Mouse (Mus musculus) CH12.LX (cell line): ENCODE results near the gene Dusp14. TPM values are rescaled to one million over a fixed set of nuclear protein-coding genes. Genes with fewer than 3 reads are reported as not detected.
A peak's percentile ranks its signal among the peaks of the same experiment; 100 is the strongest.

ENCODE experiments used
- DNase-seq: peaks from one replicate; pipeline ENCODE4 v3.0.0-alpha.2; 2013; ENCODE audit errors: extremely low read depth
- H3K27ac ChIP-seq: 2 replicates; pipeline ENCODE4 v1.5.1; 2012; ENCODE audit warnings: low read depth, mild to moderate bottlenecking, control low read depth, moderate library complexity; ENCODE audit not compliant: insufficient read depth
- H3K27me3 ChIP-seq: replicated peaks from 2 replicates; pipeline ENCODE3; 2012; ENCODE audit warnings: inconsistent platforms
- H3K36me3 ChIP-seq, 2 experiments: replicated peaks in 1 of 2; 2 replicates each; pipeline versions ENCODE3 to v1.6.1; 2012; ENCODE audit warnings: inconsistent platforms in 1 of 2, low read length in 1 of 2, mild to moderate bottlenecking in 1 of 2, mixed read lengths in 1 of 2, moderate library complexity in 1 of 2; ENCODE audit not compliant: control insufficient read depth in 1 of 2, insufficient read depth in 1 of 2
- H3K4me1 ChIP-seq, 2 experiments: 2 replicates each; pipeline ENCODE4 v1.6.1; 2012; ENCODE audit warnings: inconsistent platforms in 1 of 2, moderate library complexity in 1 of 2; ENCODE audit not compliant: insufficient read depth in 2 of 2, control insufficient read depth in 1 of 2
- H3K4me2 ChIP-seq: 2 replicates; pipeline ENCODE4 v1.6.1; 2012; ENCODE audit warnings: low read depth, mild to moderate bottlenecking, control low read depth; ENCODE audit not compliant: poor library complexity, insufficient read depth, severe bottlenecking
- H3K4me3 ChIP-seq, 3 experiments: fragments of 150-350 bp in 1 of 3; sonication (generic) in 1 of 3; replicated peaks in 1 of 3; 2 replicates each; pipeline versions ENCODE3 to v1.5.1; 2011 to 2012; ENCODE audit warnings: low read depth in 2 of 3, low read length in 2 of 3, mild to moderate bottlenecking in 2 of 3, moderate library complexity in 2 of 3, control low read depth in 1 of 3, improper control_type of control experiment in 1 of 3, inconsistent platforms in 1 of 3, mixed read lengths in 1 of 3; ENCODE audit not compliant: poor library complexity in 1 of 3
- H3K79me2 ChIP-seq: replicated peaks from 2 replicates; pipeline ENCODE4 v1.6.1; 2012; ENCODE audit warnings: mild to moderate bottlenecking, moderate library complexity; ENCODE audit not compliant: control insufficient read depth, poor library complexity, insufficient read depth, severe bottlenecking; ENCODE audit errors: extremely low read depth
- H3K9ac ChIP-seq: 2 replicates; pipeline ENCODE4 v1.6.1; 2012; ENCODE audit warnings: low read depth, mild to moderate bottlenecking, control low read depth, moderate library complexity; ENCODE audit not compliant: insufficient read depth
- H3K9me3 ChIP-seq: replicated peaks from 2 replicates; pipeline ENCODE3; 2012; ENCODE audit warnings: low read length, inconsistent platforms, mixed read lengths
- BHLHE40 ChIP-seq: IDR thresholded peaks from 2 replicates; pipeline ENCODE4 v1.6.1; 2011; ENCODE audit warnings: mild to moderate bottlenecking, low read depth, low read length, improper control_type of control experiment
- CHD1 ChIP-seq: IDR thresholded peaks from 2 replicates; pipeline ENCODE4 v1.6.1; 2012; ENCODE audit warnings: low read depth, low read length, improper control_type of control experiment, inconsistent platforms
- CHD2 ChIP-seq: IDR thresholded peaks from 2 replicates; pipeline ENCODE4 v1.6.1; 2011; ENCODE audit warnings: low read length, improper control_type of control experiment
- E2F4 ChIP-seq: IDR thresholded peaks from 2 replicates; pipeline ENCODE4 v1.6.1; 2011; ENCODE audit warnings: low read depth, low read length, improper control_type of control experiment; ENCODE audit not compliant: insufficient replicate concordance
- EP300 ChIP-seq: IDR thresholded peaks from 2 replicates; pipeline ENCODE4 v1.6.1; 2011; ENCODE audit warnings: low read length, improper control_type of control experiment
- ETS1 ChIP-seq: conservative IDR thresholded peaks from 2 replicates; pipeline ENCODE4 v1.6.1; 2012; ENCODE audit warnings: low read depth, mild to moderate bottlenecking, inconsistent platforms, low read length, improper control_type of control experiment, moderate library complexity
- HCFC1 ChIP-seq: IDR thresholded peaks from 2 replicates; pipeline ENCODE4 v1.6.1; 2012; ENCODE audit warnings: low read depth, mild to moderate bottlenecking, inconsistent platforms, low read length, improper control_type of control experiment
- IRF4 ChIP-seq: IDR thresholded peaks from 2 replicates; pipeline ENCODE4 v1.6.1; 2014; ENCODE audit warnings: low read depth, mild to moderate bottlenecking, inconsistent platforms, low read length, improper control_type of control experiment
- JUN ChIP-seq: IDR thresholded peaks from 2 replicates; pipeline ENCODE4 v1.6.1; 2011; ENCODE audit warnings: low read depth, mild to moderate bottlenecking, low read length, improper control_type of control experiment, moderate library complexity; ENCODE audit not compliant: insufficient read depth
- JUND ChIP-seq: conservative IDR thresholded peaks from 2 replicates; pipeline ENCODE4 v1.6.1; 2011; ENCODE audit warnings: low read depth, low read length, improper control_type of control experiment
- KAT2A ChIP-seq: IDR thresholded peaks from 2 replicates; pipeline ENCODE4 v1.6.1; 2012; ENCODE audit warnings: low read length, improper control_type of control experiment, inconsistent platforms; ENCODE audit not compliant: insufficient replicate concordance
- MAFK ChIP-seq: IDR thresholded peaks from 2 replicates; pipeline ENCODE4 v1.6.1; 2011; ENCODE audit warnings: low read length, improper control_type of control experiment; ENCODE audit not compliant: insufficient replicate concordance
- MAX ChIP-seq: IDR thresholded peaks from 2 replicates; pipeline ENCODE4 v1.6.1; 2011; ENCODE audit warnings: low read length, improper control_type of control experiment
- MAZ ChIP-seq: IDR thresholded peaks from 2 replicates; pipeline ENCODE4 v1.6.1; 2012; ENCODE audit warnings: low read depth, mild to moderate bottlenecking, inconsistent platforms, low read length, improper control_type of control experiment, moderate library complexity
- MEF2A ChIP-seq: IDR thresholded peaks from 2 replicates; pipeline ENCODE4 v1.6.1; 2014; ENCODE audit warnings: low read depth, mild to moderate bottlenecking, inconsistent platforms, low read length, improper control_type of control experiment, borderline replicate concordance
- MXI1 ChIP-seq: IDR thresholded peaks from 2 replicates; pipeline ENCODE4 v1.6.1; 2011; ENCODE audit warnings: mild to moderate bottlenecking, low read depth, low read length, improper control_type of control experiment
- MYC ChIP-seq: IDR thresholded peaks from 2 replicates; pipeline ENCODE4 v1.6.1; 2011; ENCODE audit warnings: low read depth, mild to moderate bottlenecking, improper control_type of control experiment, low read length
- PAX5 ChIP-seq: IDR thresholded peaks from 2 replicates; pipeline ENCODE4 v1.6.1; 2012; ENCODE audit warnings: low read length, inconsistent platforms, mixed read lengths
- POLR2A ChIP-seq: IDR thresholded peaks from 2 replicates; pipeline ENCODE4 v1.6.1; 2011; ENCODE audit warnings: low read depth, mild to moderate bottlenecking, improper control_type of control experiment, low read length
- SIN3A ChIP-seq: IDR thresholded peaks from 2 replicates; pipeline ENCODE4 v1.6.1; 2012; ENCODE audit warnings: low read length, improper control_type of control experiment, inconsistent platforms
- SMC3 ChIP-seq: IDR thresholded peaks from 2 replicates; pipeline ENCODE4 v1.6.1; 2011; ENCODE audit warnings: low read depth, low read length, improper control_type of control experiment
- TBP ChIP-seq: conservative IDR thresholded peaks from 2 replicates; pipeline ENCODE4 v1.6.1; 2011; ENCODE audit warnings: low read depth, low read length, improper control_type of control experiment
- TCF12 ChIP-seq: IDR thresholded peaks from 2 replicates; pipeline ENCODE4 v1.6.1; 2014; ENCODE audit warnings: low read depth, mild to moderate bottlenecking, inconsistent platforms, low read length, improper control_type of control experiment
- UBTF ChIP-seq: IDR thresholded peaks from 2 replicates; pipeline ENCODE4 v1.6.1; 2012; ENCODE audit warnings: low read depth, mild to moderate bottlenecking, inconsistent platforms, low read length, improper control_type of control experiment, moderate library complexity
- USF1 ChIP-seq: IDR thresholded peaks from 2 replicates; pipeline ENCODE4 v1.6.1; 2014; ENCODE audit warnings: low read depth, mild to moderate bottlenecking, inconsistent platforms, low read length, improper control_type of control experiment
- ZC3H11A ChIP-seq: IDR thresholded peaks from 2 replicates; pipeline ENCODE4 v1.6.1; 2012; ENCODE audit warnings: low read depth, mild to moderate bottlenecking, inconsistent platforms, low read length, improper control_type of control experiment
- ZKSCAN1 ChIP-seq: IDR thresholded peaks from 2 replicates; pipeline ENCODE4 v1.6.1; 2012; ENCODE audit warnings: low read depth, inconsistent platforms, low read length, improper control_type of control experiment, borderline replicate concordance
- ZNF384 ChIP-seq: IDR thresholded peaks from 2 replicates; pipeline ENCODE4 v1.6.1; 2012; ENCODE audit warnings: low read depth, low read length, improper control_type of control experiment, inconsistent platforms
- dilution Hi-C: fragments of 300-500 bp; cut with MboI; formaldehyde crosslinking; loops from 2 replicates; pipeline ENCODE4 v1.14.3; 2020; ENCODE audit warnings: low sequenced_read_pairs; ENCODE audit not compliant: extremely low pct_unique_long_range_greater_than_20kb, extremely low pct_ligation_motif_present
- in situ Hi-C: fragments of 300-500 bp; cut with MboI; formaldehyde crosslinking; loops from 3 replicates; pipeline ENCODE4 v1.14.3; 2019; ENCODE audit warnings: low sequenced_read_pairs, low pct_ligation_motif_present, low pct_unique_long_range_greater_than_20kb, mixed read lengths
- polyA plus RNA-seq: library from polyadenylated mRNA; unstranded; fragments of >175 nt; gene quantifications from 2 replicates; pipeline ENCODE4 v1.2.1, GENCODE M21; 2012; ENCODE audit warnings: low read depth; ENCODE audit not compliant: insufficient read length
- total RNA-seq, 2 experiments: library from RNA; depleted of rRNA; stranded (reverse); fragments of 300-350 nt in 1 of 2; fragments of >200 nt in 1 of 2; gene quantifications; 2 replicates each; pipeline ENCODE4 v1.2.3; 2012 to 2014

Dusp14 gene
- total and polyA plus RNA-seq, 3 experiments = 52.7 to 127 (median 124) TPM

GRCm38 (mm10) chr11:84067720-84068190 is 1.3 kb downstream of the Dusp14 start:
- peak; percentile 74 for DNase-seq
- in situ Hi-C loops (no loop called here), dilution Hi-C loops (no loop called here)
- H3K9me3 ChIP-seq = no peaks in the 10 kb centered on the region
- H3K4me3 ChIP-seq = peak overlapping the region; percentile 64 to 76 (median 75)
- peak overlapping the region; percentile 87 for H3K27ac ChIP-seq
- TF ChIP-seq JUN = peak; percentile 95
- no peak for TF ChIP-seq SMC3
- TF ChIP-seq JUND = peak; percentile 92
- TF ChIP-seq MEF2A = peak; percentile 88
- TF ChIP-seq IRF4 = peak; percentile 79
- no peak for TF ChIP-seq USF1
- TF ChIP-seq ETS1 = peak; percentile 93
- TF ChIP-seq CHD1 = 0 out of 2 replicates have a peak, but pooled peaks have one; percentile 19
- TF ChIP-seq BHLHE40 = 0 out of 2 replicates have a peak, but pooled peaks have one; percentile 26
- TF ChIP-seq MAX = peak; percentile 62; the same call in 1 of the 2 replicates
- TF ChIP-seq SIN3A = peak; percentile 76
- no peak for TF ChIP-seq HCFC1
- peak; percentile 34; the same call in 1 of the 2 replicates for TF ChIP-seq UBTF
- 0 out of 2 replicates have a peak, but pooled peaks have one; percentile 14 for TF ChIP-seq TBP
- peak overlapping the region; percentile 79 for H3K9ac ChIP-seq
- H3K36me3 ChIP-seq = no peaks in the 10 kb centered on the region
- H3K4me1 ChIP-seq = peaks cover 16 to 75% of the 10 kb centered on the region in 2 experiments
- no peaks in the 10 kb centered on the region for H3K27me3 ChIP-seq
- peaks cover 35% of the 10 kb centered on the region for H3K79me2 ChIP-seq
- H3K4me2 ChIP-seq = peak overlapping the region; percentile 91

DNA sequence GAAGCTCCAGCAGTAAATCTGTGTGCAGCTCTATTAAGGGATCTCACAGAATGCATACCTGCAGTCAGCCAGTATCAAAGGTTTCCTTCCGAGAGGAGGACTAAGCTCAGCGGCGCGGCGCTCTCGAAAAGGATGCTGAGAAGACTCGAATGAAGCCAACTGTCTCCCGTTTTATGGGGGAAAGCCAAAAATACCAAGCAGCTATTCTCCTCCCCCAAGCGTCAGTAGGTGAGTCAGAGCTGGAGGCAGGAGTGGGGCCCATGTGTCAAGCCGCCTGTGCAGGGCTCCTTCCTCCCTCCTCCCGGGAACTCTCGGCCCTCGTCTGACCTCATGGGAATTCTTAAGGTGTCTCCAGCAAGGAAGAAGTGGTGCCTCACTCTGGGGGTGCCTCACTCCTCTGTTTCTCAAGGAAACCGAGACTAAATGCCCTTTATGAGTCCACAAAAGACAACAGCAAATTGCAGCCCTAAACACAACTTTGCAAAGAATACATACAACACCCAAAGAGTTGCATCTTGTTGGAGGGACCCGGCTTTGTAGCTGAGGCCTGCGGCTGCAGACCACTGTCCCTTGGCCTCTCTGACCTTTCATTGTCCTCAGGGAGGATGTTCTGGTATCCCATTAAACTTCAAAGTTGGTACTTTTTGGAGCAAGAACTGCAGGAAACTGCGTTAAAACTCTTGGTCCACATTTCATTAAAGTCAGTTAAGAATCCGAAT is 2.0 kb downstream of the Dusp14 start:
- Histone ChIP-seq H3K4me1 (peaks cover 15 to 74% of the 10 kb centered on the region in 2 experiments), H3K27me3 (no peaks in the 10 kb centered on the region), H3K9me3 (no peaks in the 10 kb centered on the region), H3K4me3 (peak overlapping the region; percentile 64 to 76 (median 75)), H3K36me3 (no peaks in the 10 kb centered on the region), H3K79me2 (peaks cover 42% of the 10 kb centered on the region), H3K9ac (peak overlapping the region; percentile 79), H3K27ac (peak overlapping the region; percentile 87), H3K4me2 (peak overlapping the region; percentile 91)
- DNase-seq = peak; percentile 91
- in situ Hi-C loops = no loop called here
- dilution Hi-C loops = no loop called here
- peak; percentile 95 for TF ChIP-seq TBP
- no peak for TF ChIP-seq ZC3H11A
- peak; percentile 87 for TF ChIP-seq MAZ
- peak; percentile 75; the same call in 1 of the 2 replicates for TF ChIP-seq SIN3A
- TF ChIP-seq MYC = peak; percentile 82; the same call in 1 of the 2 replicates
- peak; percentile 86 for TF ChIP-seq BHLHE40
- peak; percentile 80 for TF ChIP-seq EP300
- peak; percentile 76 for TF ChIP-seq JUN
- TF ChIP-seq POLR2A = peak; percentile 94
- TF ChIP-seq HCFC1 = no peak; the same call in 1 of the 2 replicates
- TF ChIP-seq IRF4 = peak; percentile 98
- TF ChIP-seq MAFK = 0 out of 2 replicates have a peak, but pooled peaks have one; percentile 29
- TF ChIP-seq UBTF = peak; percentile 18; the same call in 1 of the 2 replicates
- no peak for TF ChIP-seq USF1
- peak; percentile 92 for TF ChIP-seq TCF12
- TF ChIP-seq MXI1 = peak; percentile 89
- peak; percentile 58; the same call in 1 of the 2 replicates for TF ChIP-seq CHD2
- TF ChIP-seq ZKSCAN1 = no peak
- no peak for TF ChIP-seq KAT2A
- TF ChIP-seq E2F4 = no peak
- no peak for TF ChIP-seq ZNF384
- TF ChIP-seq SMC3 = no peak
- TF ChIP-seq PAX5 = no peak
